Mouse (Mus musculus): ENCODE measurements around the gene Clmn. TPM values are rescaled to one million over a fixed set of nuclear protein-coding genes. Genes with fewer than 3 reads are reported as not detected.

Gene Clmn
- total and polyA plus RNA-seq, 2 experiments from 2014 or later, result 0.31 TPM

DNA sequence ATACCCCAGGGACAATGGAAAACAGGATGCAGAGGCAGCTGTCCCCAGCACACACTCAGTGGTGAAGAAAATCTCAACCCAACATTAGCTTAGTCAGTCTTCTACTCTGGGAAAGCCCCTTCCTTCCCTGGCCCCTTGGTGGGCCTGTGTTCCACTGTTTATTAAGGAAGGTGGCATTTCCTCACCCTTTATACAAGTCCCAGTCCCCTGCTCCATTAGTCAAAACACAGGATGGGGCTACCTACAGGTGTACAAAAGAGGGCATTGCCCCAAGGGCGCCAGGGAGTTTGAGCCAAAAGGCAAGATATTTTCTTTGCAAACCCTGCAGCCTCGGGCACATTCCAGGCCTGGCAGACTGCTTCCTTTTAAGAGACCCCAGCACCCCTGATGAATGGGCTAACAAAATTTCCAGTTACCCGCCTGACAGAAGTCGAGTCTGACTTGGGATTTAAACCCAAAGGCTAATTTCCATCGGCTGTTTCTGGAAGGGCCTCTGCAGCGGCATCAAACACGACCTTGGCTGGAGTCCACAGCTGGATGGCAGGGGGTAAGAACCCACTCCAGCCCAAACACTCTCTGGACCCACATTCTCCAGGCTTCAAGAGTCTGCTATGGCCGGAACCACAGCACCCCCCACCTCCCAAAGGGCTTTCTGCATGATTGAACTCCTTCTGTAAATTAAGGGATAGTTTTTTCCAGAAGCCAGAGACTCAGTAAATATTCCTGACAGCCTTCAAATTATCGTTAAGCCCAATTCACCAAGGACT lies 63.2 kb downstream of the Clmn start:
- no peaks in the 10 kb centered on the region for H3K4me1 ChIP-seq (ENCODE audit: control insufficient read depth, insufficient read depth)
- no peak overlapping the region for H3K9ac ChIP-seq (replicated peaks; ENCODE audit: low read depth, low read length)
- ATAC-seq (ENCODE audit: insufficient read depth, low read depth) (no peak), DNase-seq (ENCODE audit: low spot score) (no peak)
- no peaks in the 10 kb centered on the region for H3K36me3 ChIP-seq (replicated peaks; ENCODE audit: control insufficient read depth, insufficient read depth, low read length)
- no peak for TF ChIP-seq CTCF (IDR thresholded peaks at IDR 0.05; ENCODE audit: low read depth)
- TF ChIP-seq EP300 (IDR thresholded peaks at IDR 0.05; ENCODE audit: low read depth), result no peak
- no peak overlapping the region for H3K4me2 ChIP-seq (ENCODE audit: low read depth, low read length)
- no peaks in the 10 kb centered on the region for H3K27me3 ChIP-seq (ENCODE audit: control insufficient read depth, insufficient read depth, low read length)
- H3K9me3 ChIP-seq (replicated peaks; ENCODE audit: control insufficient read depth, low read length), result peaks cover 12% of the 10 kb centered on the region; the same call in 1 of the 2 replicates
- no peak overlapping the region for H3K4me3 ChIP-seq (ENCODE audit: low read depth, low read length)
- H3K27ac ChIP-seq (ENCODE audit: low read depth), result no peak overlapping the region
- 71% methylated on average over 9 of the region's 9 CpGs for WGBS

DNA sequence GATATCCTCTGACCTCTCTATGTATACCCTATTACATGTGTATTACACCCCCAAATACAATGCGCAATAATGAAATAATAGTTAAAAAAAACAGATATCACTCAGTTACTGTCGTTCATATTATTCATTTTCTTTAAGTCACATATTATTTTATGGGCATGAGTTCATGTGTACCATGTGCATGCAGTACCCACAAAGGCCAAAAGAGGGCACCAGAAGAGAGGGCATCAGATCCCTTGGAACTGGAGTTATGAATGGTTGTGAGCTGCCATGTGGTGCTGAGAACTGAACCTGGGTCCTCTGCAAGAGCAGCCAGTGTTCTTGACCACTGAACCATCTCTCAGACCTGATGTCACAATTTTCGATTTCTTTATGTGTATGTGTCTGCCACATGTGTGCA lies 65.5 kb downstream of the Clmn start:
- no peaks in the 10 kb centered on the region for H3K4me1 ChIP-seq (ENCODE audit: control insufficient read depth, insufficient read depth)
- TF ChIP-seq CTCF (IDR thresholded peaks at IDR 0.05; ENCODE audit: low read depth) (no peak), EP300 (IDR thresholded peaks at IDR 0.05; ENCODE audit: low read depth) (no peak)
- no peak for ATAC-seq (ENCODE audit: insufficient read depth, low read depth)
- H3K36me3 ChIP-seq (replicated peaks; ENCODE audit: control insufficient read depth, insufficient read depth, low read length), result no peaks in the 10 kb centered on the region
- no peak overlapping the region for H3K27ac ChIP-seq (ENCODE audit: low read depth)
- H3K27me3 ChIP-seq (ENCODE audit: control insufficient read depth, insufficient read depth, low read length), result no peaks in the 10 kb centered on the region
- H3K4me2 ChIP-seq (ENCODE audit: low read depth, low read length), result no peak overlapping the region
- no peak overlapping the region for H3K4me3 ChIP-seq (ENCODE audit: low read depth, low read length)
- no peak for DNase-seq (ENCODE audit: low spot score)
- H3K9me3 ChIP-seq (replicated peaks; ENCODE audit: control insufficient read depth, low read length), result peaks cover 12% of the 10 kb centered on the region; the same call in 1 of the 2 replicates
- H3K9ac ChIP-seq (replicated peaks; ENCODE audit: low read depth, low read length), result no peak overlapping the region
- WGBS, result 84% methylated on average over 3 of the region's 3 CpGs

DNA sequence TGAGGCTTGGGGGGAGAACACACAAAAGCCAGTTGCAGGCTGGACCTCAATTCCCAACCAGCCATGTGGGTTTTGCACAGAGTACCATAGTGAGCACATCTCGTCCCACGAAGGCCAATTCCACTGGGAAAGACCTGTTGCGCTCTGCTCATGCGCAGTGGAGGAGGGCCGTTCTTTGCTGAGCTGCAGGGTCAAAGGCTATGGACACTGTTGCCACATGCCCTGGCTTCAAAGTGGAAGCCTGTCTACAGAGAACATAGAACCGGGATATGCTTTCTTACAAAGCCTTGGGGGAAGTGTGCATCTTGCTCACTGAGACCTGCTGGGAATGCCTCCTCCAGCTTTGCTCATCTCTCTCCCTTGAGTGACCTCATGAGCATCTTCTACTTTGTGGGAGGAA lies 67.0 kb downstream of the Clmn start:
- ATAC-seq (ENCODE audit: insufficient read depth, low read depth) (no peak), DNase-seq (ENCODE audit: low spot score) (no peak)
- Histone ChIP-seq H3K27ac (ENCODE audit: low read depth) (no peak overlapping the region), H3K4me2 (ENCODE audit: low read depth, low read length) (no peak overlapping the region), H3K9me3 (replicated peaks; ENCODE audit: control insufficient read depth, low read length) (peaks cover 12% of the 10 kb centered on the region; the same call in 1 of the 2 replicates), H3K4me3 (ENCODE audit: low read depth, low read length) (no peak overlapping the region), H3K27me3 (ENCODE audit: control insufficient read depth, insufficient read depth, low read length) (no peaks in the 10 kb centered on the region), H3K36me3 (replicated peaks; ENCODE audit: control insufficient read depth, insufficient read depth, low read length) (no peaks in the 10 kb centered on the region), H3K9ac (replicated peaks; ENCODE audit: low read depth, low read length) (no peak overlapping the region), H3K4me1 (ENCODE audit: control insufficient read depth, insufficient read depth) (no peaks in the 10 kb centered on the region)
- TF ChIP-seq CTCF (IDR thresholded peaks at IDR 0.05; ENCODE audit: low read depth) (no peak), EP300 (IDR thresholded peaks at IDR 0.05; ENCODE audit: low read depth) (no peak)
- WGBS, result 93% methylated on average over 6 of the region's 6 CpGs

DNA sequence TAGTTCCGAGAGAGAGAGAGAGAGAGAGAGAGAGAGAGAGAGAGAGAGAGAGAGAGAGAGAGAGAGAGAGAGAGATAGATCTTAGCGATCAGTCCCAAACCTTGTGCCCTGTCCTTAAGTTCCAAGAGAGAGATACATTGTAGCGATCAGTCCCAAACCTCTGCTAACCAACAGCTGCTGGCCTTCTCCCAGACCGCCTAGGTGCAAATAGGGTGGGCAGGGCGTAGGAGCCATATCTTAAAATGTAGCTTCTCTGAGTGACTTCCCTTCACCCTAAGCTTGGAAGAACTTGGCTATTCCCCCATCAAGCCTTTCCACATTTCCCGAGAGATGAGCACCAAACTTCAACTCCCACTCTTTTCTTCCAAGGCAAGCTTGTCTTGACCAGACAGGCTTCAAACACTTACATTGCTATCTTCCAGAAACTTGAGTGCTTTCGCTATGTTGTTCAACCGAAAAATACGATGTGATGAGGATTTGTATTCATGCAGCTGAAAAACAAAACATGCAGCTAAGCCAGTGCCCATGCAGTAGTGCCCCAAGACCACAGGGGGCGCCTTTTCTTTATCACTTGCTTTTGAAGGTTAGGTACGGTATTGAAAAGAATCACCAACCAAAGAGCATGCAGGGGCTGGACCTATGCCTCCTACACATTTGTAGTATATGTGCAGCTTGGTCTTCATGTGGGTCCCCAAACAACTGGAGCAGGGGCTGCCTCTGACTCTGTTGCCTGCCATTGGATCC lies 68.1 kb downstream of the Clmn start:
- H3K4me2 ChIP-seq (ENCODE audit: low read depth, low read length), result no peak overlapping the region
- H3K27ac ChIP-seq (ENCODE audit: low read depth), result no peak overlapping the region
- no peaks in the 10 kb centered on the region for H3K4me1 ChIP-seq (ENCODE audit: control insufficient read depth, insufficient read depth)
- WGBS, result 79% methylated on average over 11 of the region's 11 CpGs
- no peak for DNase-seq (ENCODE audit: low spot score)
- peaks cover 12% of the 10 kb centered on the region; the same call in 1 of the 2 replicates for H3K9me3 ChIP-seq (replicated peaks; ENCODE audit: control insufficient read depth, low read length)
- H3K4me3 ChIP-seq (ENCODE audit: low read depth, low read length), result no peak overlapping the region
- no peak overlapping the region for H3K9ac ChIP-seq (replicated peaks; ENCODE audit: low read depth, low read length)
- ATAC-seq (ENCODE audit: insufficient read depth, low read depth), result no peak
- TF ChIP-seq EP300 (IDR thresholded peaks at IDR 0.05; ENCODE audit: low read depth), result no peak
- TF ChIP-seq CTCF (IDR thresholded peaks at IDR 0.05; ENCODE audit: low read depth), result no peak
- no peaks in the 10 kb centered on the region for H3K36me3 ChIP-seq (replicated peaks; ENCODE audit: control insufficient read depth, insufficient read depth, low read length)
- no peaks in the 10 kb centered on the region for H3K27me3 ChIP-seq (ENCODE audit: control insufficient read depth, insufficient read depth, low read length)

DNA sequence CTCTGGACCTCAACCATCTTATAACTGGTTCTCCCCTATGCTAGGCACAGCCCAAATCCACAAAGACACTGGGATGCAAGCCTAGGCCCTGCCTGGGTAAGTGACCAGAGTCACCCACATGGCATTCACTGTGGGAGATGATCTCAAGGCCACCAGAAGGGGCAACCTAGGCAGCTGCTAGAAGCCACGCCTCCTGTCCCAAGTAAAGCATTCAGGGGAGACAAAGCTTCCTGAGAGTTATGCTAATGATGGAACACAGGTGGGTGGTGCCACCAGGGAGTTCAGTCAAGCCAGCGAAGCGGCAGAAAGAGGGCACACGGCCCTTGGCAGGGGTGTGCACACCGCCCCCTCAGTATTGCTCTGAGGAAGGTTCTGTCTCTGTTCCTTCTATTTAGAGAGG lies 69.9 kb downstream of the Clmn start:
- WGBS, result 74% methylated on average over 5 of the region's 5 CpGs
- TF ChIP-seq EP300 (IDR thresholded peaks at IDR 0.05; ENCODE audit: low read depth) (no peak), CTCF (IDR thresholded peaks at IDR 0.05; ENCODE audit: low read depth) (no peak)
- Histone ChIP-seq H3K27ac (ENCODE audit: low read depth) (no peak overlapping the region), H3K4me2 (ENCODE audit: low read depth, low read length) (no peak overlapping the region), H3K9ac (replicated peaks; ENCODE audit: low read depth, low read length) (no peak overlapping the region), H3K27me3 (ENCODE audit: control insufficient read depth, insufficient read depth, low read length) (no peaks in the 10 kb centered on the region), H3K36me3 (replicated peaks; ENCODE audit: control insufficient read depth, insufficient read depth, low read length) (no peaks in the 10 kb centered on the region), H3K9me3 (replicated peaks; ENCODE audit: control insufficient read depth, low read length) (peaks cover 12% of the 10 kb centered on the region; the same call in 1 of the 2 replicates), H3K4me3 (ENCODE audit: low read depth, low read length) (no peak overlapping the region), H3K4me1 (ENCODE audit: control insufficient read depth, insufficient read depth) (no peaks in the 10 kb centered on the region)
- DNase-seq (ENCODE audit: low spot score) (no peak), ATAC-seq (ENCODE audit: insufficient read depth, low read depth) (no peak)

All from heart, postnatal 0 days (tissue).